Mouse (Mus musculus): ENCODE data around the gene Lrrc8b.

Gene Lrrc8b

GRCm38 (mm10) chr5:105484891-105485290, 69.3 kb downstream of the Lrrc8b start:
- DNase-seq: no peak

GRCm38 (mm10) chr5:105490211-105490610, 74.6 kb downstream of the Lrrc8b start:
- DNase-seq: no peak

- peak in 1 of 2 experiments; percentile 39 for DNase-seq
Measured at GRCm38 (mm10) chr5:105491389-105491788, 75.8 kb downstream of the Lrrc8b start.

- peak in 1 of 2 experiments; percentile 43 for DNase-seq
Measured at GRCm38 (mm10) chr5:105492367-105493246, 77.0 kb downstream of the Lrrc8b start.

GRCm38 (mm10) chr5:105493377-105493776, 77.8 kb downstream of the Lrrc8b start:
- no peak for DNase-seq

- no peak for DNase-seq
Measured at GRCm38 (mm10) chr5:105494246-105494917, 78.8 kb downstream of the Lrrc8b start.

- peak; percentile 90 to 91 for DNase-seq
Measured at GRCm38 (mm10) chr5:105494918-105495901, 79.6 kb downstream of the Lrrc8b start.

GRCm38 (mm10) chr5:105496133-105496532, 80.6 kb downstream of the Lrrc8b start:
- DNase-seq: peak in 1 of 2 experiments; percentile 21

- DNase-seq: no peak
Measured at GRCm38 (mm10) chr5:105496586-105496985, 81.0 kb downstream of the Lrrc8b start.

- no peak for DNase-seq
Measured at GRCm38 (mm10) chr5:105498429-105499000, 82.9 kb downstream of the Lrrc8b start.

GRCm38 (mm10) chr5:105499396-105499795, 83.8 kb downstream of the Lrrc8b start:
- no peak for DNase-seq

- peak in 1 of 2 experiments; percentile 49 for DNase-seq
Measured at GRCm38 (mm10) chr5:105500132-105501121, 84.9 kb downstream of the Lrrc8b start.

- no peak for DNase-seq
Measured at GRCm38 (mm10) chr5:105501136-105501535, 85.6 kb downstream of the Lrrc8b start.

- DNase-seq: no peak
Measured at GRCm38 (mm10) chr5:105508813-105509212, 93.2 kb downstream of the Lrrc8b start.

- no peak for DNase-seq
Measured at GRCm38 (mm10) chr5:105512297-105512696, 96.7 kb downstream of the Lrrc8b start.

GRCm38 (mm10) chr5:105515532-105515931, 100.0 kb downstream of the Lrrc8b start:
- DNase-seq: no peak

- DNase-seq: no peak
Measured at GRCm38 (mm10) chr5:105516290-105516689, 100.7 kb downstream of the Lrrc8b start.

GRCm38 (mm10) chr5:105517992-105518625, 102.5 kb downstream of the Lrrc8b start:
- DNase-seq: no peak

GRCm38 (mm10) chr5:105518626-105519095, 103.1 kb downstream of the Lrrc8b start:
- peak in 1 of 2 experiments; percentile 28 for DNase-seq
